Mouse (Mus musculus) adrenal gland, adult 10 weeks (tissue): ENCODE measurements around the gene 5430402E10Rik. TPM values are rescaled to one million over a fixed set of nuclear protein-coding genes. Genes with fewer than 3 reads are reported as not detected.

Source experiments
- polyA plus RNA-seq: library from polyadenylated mRNA; stranded (reverse); fragments of 350-450 nt; fragmentation: Illumina TruSeq; extraction: RNeasy Lipid Tissue Mini Kit (QIAGEN cat#74804); gene quantifications from one replicate; pipeline ENCODE4 v1.2.3, GENCODE M21; 2014; ENCODE audit warnings: low read depth, low replicate concordance

The 5430402E10Rik gene
- not detected for polyA plus RNA-seq

GRCm38 (mm10) chrX:77924962-77925361, at the start of gene 5430402E10Rik:
Gene 5430402E10Rik, minus strand, starts transcription at chrX:77925062.

Other genes with a start within 250 kb of the 5430402E10Rik start
- gene Prkx, start 128.8 kb downstream of the 5430402E10Rik start, polyA plus RNA-seq = 45.7 TPM
- gene Pbsn, start 71.4 kb downstream of the 5430402E10Rik start, polyA plus RNA-seq = not detected
- not detected for gene Gm14744, start 60.3 kb downstream of the 5430402E10Rik start, polyA plus RNA-seq
- gene Obp1a, start 166.3 kb upstream of the 5430402E10Rik start, polyA plus RNA-seq = not detected
- gene Gm5938, start 200.4 kb upstream of the 5430402E10Rik start, polyA plus RNA-seq = not detected